Mouse (Mus musculus) left cerebral cortex, adult 11 months (tissue): ENCODE results near the gene Sema7a.

Experiments used
- DNase-seq: peaks from one replicate; pipeline ENCODE4 v3.0.0; 2022; ENCODE audit warnings: low spot score

The Sema7a gene

DNA sequence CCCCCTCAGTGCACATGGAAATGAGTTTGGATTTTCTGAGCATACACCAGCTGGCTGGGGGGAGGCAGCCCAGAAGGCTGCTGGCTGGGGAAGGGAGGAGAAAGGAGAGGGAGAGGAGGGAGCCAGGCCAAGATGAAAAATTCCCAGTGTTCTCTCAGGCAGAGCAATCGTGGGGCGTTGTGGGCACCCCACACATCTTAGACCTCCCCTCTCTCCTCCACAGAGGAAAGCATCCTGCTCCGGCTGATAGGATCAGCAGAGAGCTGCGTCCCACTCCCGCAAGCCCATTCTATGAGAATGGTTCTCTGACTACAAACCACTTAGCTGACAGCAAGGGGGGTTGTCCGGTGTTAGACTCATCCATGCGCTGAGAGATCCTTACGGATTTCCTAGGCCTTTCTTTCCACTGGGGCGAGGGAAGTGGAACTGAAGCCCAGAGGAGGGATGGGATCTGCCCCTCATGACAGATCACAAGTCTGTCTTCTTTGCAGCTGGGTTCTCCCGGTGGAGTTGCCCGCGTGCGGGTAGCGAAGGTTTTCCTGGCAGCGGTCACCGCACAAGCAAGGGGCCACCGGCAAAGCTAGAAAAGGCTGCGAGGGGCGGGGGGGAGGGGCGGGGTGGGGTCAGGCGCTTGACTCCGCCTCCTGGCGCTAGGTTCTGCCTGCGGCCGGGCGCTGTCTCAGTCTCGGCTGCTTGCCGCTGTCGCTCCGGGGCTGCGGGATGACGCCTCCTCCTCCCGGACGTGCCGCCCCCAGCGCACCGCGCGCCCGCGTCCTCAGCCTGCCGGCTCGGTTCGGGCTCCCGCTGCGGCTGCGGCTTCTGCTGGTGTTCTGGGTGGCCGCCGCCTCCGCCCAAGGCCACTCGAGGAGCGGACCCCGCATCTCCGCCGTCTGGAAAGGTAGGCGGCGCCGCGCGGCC, at the start of gene Sema7a:
Sema7a (plus strand) TSS at position 682 of the 918 bp plus-strand sequence.
- DNase-seq = peak; percentile 72

DNA sequence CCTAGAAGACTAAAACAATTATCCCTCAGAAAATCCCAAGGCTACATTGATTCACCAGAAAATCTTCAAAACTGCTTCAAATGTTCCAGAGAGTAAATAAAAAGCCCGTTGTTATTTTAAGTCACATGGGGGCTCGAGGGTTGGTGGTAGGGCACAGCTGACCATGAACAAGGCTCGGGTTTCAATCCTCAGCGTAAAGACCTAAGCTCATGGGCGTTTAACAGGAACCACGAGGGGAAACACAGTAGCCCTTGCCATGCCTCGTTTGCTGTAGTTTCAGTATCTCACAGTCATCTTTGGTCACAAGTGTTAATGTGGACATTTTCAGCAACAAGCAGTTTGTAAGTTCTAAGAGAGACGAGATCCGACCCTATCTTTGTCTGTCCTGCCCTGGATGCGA, 39.4 kb upstream of the Sema7a start:
- no peak for DNase-seq

DNA sequence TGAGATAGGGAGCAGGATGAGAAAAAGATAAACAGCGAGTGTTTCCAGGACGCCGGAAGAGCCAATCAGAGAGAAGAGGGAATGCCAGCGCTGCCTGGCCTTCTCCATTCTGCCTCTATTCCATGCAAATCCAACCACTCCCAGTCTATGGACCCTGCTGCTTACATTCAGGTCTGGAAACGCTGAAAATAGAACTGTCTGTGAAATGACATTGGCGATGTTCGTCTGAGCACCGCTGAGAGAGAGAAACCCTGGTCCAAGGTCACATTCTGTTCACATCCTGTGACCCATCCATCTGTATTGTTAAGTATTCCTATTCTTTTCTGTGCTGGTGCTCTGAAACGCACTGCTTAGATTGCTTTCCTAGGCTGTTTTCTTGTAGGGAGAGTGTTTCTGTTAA, 38.7 kb upstream of the Sema7a start:
- DNase-seq = no peak

DNA sequence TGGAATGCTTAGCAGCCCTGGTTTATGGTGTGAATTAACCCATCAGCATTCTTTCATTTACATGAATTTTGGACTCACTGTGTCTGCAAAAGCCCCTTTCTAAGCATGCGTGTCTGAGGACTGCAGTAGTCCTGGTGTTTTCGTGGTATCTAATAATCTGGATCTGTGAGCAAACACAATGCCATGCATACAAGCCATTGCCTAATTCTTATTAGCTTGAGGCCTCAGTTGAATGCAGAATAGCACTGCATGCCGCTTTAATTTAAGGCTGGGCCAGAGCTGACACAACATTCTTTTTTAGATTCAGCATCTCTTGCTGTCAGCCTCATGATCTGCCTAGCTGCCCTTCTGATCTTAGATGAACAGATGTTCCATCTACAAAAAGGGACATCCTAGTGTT, 38.3 kb upstream of the Sema7a start:
- no peak for DNase-seq

DNA sequence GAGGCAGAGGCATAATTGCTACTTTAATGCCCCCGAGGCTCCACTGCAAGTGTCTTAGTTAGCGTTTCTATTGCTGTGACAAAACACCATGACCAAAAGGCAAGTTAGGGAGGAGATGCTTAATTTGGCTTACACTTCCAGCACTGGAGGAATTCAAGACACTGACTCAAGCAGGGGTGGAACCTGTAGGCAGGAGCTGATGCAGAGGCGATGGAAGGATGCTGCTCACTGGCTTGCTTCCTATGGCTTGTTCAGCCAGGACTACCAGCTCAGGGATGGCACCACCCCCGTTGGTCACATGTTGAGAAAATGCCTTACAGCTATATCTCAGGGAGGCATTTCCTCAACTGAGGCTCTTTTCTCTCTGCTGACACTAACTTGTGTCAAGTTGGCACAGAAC, 37.8 kb upstream of the Sema7a start:
- no peak for DNase-seq

DNA sequence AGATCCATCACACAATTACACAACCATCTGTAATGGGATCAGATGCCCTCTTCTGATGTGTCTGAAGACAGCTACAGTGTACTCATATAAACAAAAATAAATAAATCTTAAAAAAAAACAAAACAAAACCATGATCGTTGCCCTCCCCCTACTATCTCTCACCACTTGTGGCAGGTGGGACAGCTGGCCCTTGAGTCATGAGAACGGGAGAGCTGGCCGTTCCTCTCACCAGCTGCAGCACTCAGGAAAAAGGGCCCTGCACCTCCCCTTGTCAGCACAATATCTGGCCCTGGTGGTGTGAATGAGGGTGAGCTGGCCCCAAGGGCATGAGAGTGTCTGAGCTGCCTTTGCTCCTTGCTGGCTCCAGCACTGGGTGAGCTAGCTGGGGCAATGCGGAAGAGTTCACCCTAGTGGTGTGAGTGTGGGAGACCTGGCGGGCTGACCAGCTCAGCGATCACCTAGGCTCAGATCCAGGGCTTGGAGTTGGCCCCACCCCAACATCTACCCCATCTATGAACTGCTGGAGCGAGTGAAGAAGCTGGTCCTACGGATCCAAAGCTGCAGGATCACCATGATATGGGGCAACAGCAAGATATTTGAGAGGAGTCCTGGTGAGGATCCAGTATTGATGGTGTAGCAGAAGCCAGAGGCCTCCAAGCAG, 36.2 kb upstream of the Sema7a start:
- no peak for DNase-seq

DNA sequence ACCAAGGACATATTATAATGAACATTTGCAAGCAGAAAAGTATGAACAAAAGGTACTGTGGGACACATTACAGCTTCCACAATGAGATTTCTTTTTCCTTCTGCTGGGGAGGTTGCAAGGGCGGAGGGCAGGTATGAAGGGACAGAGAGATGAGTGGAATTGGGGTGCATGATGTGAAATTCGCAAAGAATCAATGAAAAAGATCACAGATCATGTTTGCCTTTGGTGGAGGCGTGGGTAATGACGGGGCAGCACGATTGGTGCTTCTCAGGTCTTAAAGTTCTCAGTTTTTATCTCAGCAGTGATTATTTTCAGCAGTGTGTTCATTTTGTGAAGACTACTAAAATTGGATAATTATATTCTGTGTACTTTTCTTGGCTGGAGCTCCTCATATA, 35.7 kb upstream of the Sema7a start:
- DNase-seq = no peak

DNA sequence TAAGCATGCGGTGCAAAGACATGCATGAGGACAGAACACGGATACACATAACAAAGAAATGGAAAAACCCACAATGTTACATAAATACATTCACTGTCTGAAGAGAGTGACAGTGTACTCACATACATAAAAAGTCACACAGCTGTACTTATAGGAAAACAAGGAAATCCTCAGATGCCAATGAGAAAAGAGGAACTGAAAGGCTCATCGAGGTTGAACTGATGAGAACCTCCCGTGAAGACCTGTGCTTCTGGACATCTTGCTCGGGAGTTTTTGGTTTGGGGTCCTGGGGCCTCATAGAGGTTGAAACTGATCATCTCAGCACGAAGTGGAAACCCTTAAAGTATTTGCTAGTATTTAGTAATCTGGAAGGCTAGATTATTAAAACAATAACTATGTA, 32.7 kb upstream of the Sema7a start:
- no peak for DNase-seq

DNA sequence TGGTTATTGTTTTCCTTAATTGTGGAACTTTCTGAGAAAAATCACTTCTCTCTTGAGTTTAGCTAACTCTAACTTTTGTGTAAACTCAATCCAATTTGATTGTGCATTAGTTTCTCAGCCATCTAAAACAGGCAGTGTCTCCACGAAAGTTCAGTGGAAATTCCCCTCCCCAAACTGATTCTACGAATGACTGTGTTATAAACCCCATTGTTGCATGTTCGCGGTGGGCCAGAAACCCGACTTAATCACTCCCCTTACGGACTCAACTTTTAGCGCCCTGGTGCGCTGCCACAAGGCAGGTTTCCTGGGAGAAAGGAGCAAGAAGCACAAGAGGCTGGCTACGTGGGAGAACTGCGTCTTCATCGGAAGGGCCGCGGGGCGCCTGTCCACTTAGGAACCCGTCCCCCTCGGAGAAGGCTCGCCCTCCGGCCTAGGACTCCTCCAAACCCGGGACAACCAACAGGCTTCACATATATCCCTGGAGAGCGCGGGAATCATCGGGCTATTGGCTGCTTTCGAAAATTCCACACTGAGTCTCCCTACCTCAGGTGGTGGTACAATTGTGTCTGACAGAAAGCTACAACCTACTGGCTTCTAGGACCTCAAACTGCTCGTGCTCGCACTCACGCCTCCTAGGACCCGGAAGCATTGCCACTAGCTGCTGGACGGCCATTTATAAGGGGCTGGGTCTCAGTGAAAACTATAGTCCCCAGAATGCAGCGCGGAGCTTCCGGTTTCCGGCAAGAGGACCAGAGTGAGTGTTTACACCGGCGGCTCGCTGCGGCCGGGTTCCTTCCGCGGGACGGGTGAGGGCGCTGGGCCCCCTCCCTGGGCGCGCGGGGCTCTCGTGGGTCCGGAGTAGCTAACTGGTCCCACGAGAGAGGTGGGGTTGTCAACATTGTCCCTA, 29.4 kb upstream of the Sema7a start, which contains the start of gene Ubl7:
Ubl7 (plus strand) TSS at position 726 of the 907 bp plus-strand sequence.
- peak; percentile 86 for DNase-seq

DNA sequence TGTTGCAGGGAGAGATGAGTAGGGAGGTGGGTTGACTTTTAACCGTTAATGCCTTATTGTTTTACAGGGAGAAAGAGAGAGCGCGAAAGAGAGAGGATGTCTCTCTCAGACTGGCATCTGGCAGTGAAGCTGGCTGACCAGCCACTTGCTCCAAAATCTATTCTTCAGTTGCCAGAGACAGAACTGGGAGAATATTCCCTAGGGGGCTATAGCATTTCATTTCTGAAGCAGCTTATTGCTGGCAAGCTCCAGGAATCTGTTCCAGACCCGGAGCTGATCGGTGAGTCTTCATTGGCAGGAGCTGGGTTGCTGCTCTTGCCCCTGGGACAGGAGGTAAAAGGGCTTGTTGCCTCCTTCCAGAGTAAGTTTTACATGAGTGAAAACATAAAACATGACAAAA, 27.3 kb upstream of the Sema7a start:
- DNase-seq = no peak

DNA sequence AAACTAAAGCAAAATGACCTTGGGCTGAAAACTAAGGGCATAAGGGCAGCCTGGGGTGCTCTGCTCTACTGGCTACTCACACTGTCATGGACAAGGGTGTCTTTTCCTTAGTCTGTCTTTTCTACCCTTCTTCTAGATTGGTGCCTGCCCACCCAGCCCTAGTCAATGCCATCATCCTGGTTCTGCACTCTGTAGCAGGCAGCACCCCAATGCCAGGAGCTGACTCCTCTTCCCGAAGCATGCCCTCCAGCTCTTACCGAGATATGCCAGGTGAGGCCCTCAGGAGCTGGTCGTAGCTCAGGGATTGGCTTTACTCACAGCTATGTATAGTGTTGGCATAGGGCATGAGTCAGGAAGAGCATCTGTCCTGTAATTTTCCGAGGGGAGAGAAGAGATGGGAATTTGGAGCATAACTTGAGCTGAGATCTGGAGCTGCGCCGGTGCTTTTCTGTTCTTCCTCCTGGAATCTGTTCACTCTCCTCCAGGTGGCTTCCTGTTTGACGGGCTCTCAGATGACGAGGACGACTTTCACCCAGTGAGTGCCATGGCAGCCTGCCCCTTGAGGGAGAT, 18.3 kb upstream of the Sema7a start:
- DNase-seq = no peak

DNA sequence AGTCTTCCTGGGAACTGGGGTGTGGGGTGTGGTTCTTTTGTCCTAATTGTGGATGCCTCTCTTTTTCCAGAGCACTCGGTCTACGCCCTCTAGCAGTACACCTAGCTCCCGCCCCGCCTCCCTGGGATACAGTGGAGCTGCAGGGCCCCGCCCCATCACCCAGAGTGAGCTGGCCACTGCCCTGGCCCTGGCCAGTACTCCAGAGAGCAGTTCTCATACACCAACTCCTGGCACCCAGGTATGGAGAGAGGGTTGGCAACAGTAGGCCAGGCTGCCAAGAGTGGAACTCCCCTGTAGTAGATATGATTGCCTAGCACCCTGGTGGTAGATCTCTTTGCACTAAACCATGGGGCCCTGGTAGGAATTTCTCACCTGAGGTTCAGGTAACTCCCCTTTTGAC, 17.5 kb upstream of the Sema7a start:
- DNase-seq = no peak

DNA sequence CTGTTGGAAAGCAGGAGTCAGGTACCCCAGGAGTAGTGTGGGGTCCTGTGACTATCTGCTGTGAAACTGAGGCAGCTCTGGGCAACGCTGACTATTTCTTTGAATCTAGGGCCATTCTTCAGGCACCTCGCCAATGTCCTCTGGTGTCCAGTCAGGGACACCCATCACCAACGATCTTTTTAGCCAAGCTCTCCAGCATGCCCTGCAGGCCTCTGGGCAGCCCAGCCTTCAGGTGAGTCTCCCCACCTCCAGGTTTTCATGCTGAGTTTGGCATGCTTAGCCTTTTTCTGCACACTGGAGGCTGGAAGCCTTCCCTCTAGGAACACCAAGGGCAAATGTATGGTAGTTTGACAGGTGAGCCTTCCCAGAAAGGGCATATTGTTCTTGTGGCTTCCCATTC, 16.9 kb upstream of the Sema7a start:
- DNase-seq = no peak

DNA sequence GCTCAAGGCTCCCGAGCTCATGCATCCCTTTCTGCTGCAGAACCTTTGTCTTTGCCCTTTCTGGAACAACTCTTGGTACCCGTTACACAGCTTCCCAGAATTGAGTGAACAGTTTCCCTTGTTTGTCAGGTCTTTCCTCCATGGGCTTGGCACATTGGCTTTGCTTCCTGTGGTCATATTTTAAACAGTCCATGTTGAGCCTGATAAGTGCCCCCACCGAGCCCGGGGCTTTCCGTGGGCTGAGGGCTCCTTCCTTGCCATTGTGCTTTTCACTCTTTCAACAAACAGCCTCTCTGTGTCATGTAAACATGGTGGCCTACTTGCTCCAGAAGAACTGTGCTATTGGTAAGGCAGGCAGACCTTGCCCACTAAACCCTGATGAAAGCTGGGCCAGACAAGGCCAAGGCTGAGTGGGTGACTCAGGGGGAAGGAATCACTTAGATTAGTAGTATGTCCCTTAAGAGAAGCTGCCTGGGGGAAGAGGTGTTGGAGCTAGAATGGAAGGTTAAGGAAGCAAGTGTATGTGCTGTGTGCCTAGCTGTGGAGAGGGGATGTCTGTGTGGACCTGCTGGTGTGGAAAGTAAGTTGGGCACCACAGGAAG, 8.6 kb upstream of the Sema7a start:
- no peak for DNase-seq

DNA sequence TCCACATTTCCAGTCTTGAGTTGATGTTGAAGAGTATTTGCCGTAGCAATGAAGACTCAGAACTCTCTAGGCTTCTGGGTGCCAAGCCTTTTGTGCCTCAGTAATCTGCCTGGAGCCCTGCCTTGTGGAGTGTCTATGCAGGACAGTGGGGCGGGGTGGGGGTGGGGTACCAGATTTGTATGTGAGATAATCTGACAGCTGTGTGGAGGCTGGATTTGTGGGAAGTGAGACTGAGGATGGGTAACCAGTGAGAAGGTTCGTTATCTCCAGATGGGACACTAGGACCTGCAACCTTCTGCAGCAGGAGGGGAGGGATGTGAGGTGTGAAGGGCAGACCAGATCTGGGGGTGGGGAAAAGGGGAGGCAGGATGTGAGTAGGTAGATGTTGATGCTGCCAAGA, 7.7 kb upstream of the Sema7a start:
- DNase-seq = no peak

DNA sequence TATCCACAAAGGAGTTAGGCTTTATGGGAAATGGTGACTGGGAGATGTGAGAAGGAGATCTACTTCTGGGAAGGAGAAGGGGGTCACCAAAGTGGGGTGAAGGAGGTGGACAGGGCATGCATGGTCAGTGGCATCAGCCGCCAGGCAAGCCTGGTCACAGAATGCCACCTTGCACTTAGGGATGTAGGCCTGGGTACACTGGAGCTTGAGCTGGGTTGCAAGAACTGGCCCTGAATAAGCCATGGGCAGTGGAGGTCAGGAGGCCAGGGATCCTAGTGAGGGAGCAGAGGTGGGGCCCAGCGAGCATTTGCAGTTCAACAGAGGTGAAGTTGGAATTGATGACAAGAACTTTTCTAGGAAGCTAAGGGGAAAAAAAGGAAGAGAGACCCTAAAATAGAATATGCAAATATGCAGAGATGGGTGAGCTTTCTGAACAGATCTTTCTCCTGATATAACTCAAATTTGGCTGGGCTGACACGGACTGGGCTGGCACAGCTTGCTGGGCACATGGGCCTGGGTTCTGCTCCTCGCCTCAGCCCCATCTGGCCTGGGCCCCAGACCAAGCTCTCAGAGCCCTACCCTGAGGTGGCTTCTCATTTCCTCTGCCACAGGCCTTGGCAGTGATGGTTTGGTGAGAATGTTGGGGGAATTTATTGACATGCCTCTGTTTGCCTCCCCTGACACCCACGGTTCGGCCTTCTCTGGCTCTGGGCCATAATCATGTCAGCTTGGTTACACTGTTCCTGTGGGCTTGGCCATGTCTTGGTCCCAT, 6.9 kb upstream of the Sema7a start:
- DNase-seq = no peak

DNA sequence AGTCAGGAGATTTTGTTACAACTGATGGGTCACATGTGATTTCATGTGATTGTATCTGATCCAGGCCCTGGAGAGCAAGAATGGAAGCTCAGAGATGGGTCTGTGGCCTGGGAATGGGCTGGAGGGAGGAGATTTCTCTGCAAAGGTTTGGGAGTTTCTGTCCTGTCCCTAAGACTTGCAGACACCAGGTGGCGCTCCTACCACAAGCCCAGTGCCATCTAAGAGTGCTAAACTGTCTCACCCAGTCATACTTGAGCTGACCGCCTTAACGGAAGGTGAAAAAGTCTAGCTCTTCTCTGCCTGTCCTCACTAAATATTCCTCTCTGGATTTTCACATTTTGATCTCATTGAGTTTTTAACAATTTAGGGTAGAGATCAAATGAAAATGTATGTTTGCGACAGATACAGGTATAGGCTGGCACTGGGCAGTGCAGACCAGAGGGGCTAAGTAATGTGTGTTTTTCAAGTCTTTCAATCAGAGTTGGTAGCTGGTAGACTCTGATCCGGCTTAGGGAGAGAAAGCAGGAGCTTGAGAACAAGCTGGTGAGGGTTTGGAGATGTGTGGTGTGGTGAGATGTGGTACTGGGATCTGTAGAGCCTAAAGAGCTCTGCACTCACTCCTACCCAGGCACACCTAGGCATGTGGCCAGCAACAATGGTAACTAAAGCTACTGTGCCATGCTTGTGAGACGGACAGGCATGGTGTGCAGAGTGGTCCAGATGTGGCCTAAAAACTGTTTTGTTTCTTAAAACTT, 4.1 kb upstream of the Sema7a start:
- peak; percentile 73 for DNase-seq

DNA sequence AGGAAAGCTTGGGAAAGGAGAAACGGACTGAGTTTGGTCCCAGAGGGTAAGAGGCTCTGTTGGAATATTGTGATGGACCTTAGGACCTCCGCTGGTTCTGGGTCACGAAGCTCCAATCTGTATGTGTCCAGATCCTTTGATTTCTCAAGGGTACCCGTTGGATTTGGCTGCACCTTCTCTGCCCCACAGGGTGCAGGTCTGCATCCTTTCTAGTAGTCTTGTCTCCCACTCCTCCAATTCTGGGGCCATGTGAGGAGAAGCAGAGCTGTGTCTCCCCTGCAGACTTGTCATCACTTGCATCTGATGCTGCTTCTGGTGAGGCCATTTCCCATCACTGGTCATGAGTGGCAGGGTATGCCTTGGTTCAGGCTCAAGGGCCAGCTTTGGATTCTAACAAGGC, 2.7 kb upstream of the Sema7a start:
- DNase-seq = no peak

DNA sequence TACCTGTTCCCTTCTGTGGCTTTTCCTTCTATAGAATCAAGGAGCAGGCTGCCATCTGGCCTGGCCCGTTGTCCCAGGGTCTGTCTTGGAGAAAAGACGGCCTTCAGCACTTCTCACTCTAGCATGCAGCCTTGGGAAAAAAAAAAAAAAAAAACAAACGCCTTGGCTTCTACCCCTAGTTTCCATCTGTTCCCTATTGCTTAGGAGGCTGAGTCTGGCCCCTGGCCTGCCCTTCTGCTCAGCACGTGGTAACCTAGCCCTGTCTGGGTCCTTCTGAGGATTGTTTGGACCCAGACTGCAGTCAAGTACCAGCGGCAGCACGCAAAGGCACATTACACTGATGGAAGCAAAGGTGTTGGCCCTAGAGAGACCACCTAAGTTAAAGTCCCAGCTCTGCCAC, 2.3 kb upstream of the Sema7a start:
- DNase-seq = no peak
